Mouse (Mus musculus): ENCODE measurements around the gene Ten1. TPM values are rescaled to one million over a fixed set of nuclear protein-coding genes. Genes with fewer than 3 reads are reported as not detected.

Ten1 gene
- polyA plus RNA-seq, 1 experiment from 2014 or later, result 83.0 TPM

GRCm38 (mm10) chr11:116198132-116198531, 523 bp upstream of the Ten1 start:
- Histone ChIP-seq H3K4me1 (replicated peaks) (peaks cover 42% of the 10 kb centered on the region), H3K4me3 (peak overlapping the region; percentile 72), H3K36me3 (peaks cover 30% of the 10 kb centered on the region), H3K9ac (peak overlapping the region; percentile 88), H3K4me2 (peak overlapping the region; percentile 71), H3K27me3 (no peaks in the 10 kb centered on the region), H3K9me3 (no peaks in the 10 kb centered on the region), H3K27ac (replicated peaks) (peak overlapping the region; percentile 97)
- ATAC-seq (ENCODE audit: low read depth), result peak; percentile 1; the same call in 1 of the 2 replicates
- 24% methylated on average over 13 of the region's 13 CpGs for WGBS

DNA sequence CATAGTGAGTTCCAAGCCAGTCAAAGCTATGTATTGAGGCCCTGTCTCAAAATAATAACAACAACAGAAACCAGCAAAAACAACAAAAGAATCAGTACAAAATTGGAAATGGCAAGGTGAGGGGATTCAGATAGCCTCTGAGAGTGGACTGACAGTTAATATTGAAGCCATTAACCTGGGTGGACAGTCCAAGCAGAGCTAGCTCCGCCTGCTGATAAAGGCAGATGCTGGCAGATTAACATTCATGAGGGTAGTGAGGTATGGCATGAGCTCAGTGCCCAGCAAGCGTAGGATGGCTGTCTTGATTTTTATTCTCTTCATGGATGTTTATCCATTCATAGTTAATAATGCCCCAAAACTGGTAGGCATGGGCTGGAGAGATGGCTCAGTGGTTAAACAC, 2.5 kb downstream of the Ten1 start:
- H3K4me2 ChIP-seq, result no peak overlapping the region
- no peaks in the 10 kb centered on the region for H3K27me3 ChIP-seq
- H3K4me3 ChIP-seq, result no peak overlapping the region
- 86% methylated on average over 2 of the region's 2 CpGs for WGBS
- H3K4me1 ChIP-seq (replicated peaks), result peaks cover 27% of the 10 kb centered on the region
- no peak overlapping the region for H3K27ac ChIP-seq (replicated peaks)
- no peak overlapping the region for H3K9ac ChIP-seq
- no peak for ATAC-seq (ENCODE audit: low read depth)
- H3K9me3 ChIP-seq, result no peaks in the 10 kb centered on the region
- H3K36me3 ChIP-seq, result peaks cover 33% of the 10 kb centered on the region

DNA sequence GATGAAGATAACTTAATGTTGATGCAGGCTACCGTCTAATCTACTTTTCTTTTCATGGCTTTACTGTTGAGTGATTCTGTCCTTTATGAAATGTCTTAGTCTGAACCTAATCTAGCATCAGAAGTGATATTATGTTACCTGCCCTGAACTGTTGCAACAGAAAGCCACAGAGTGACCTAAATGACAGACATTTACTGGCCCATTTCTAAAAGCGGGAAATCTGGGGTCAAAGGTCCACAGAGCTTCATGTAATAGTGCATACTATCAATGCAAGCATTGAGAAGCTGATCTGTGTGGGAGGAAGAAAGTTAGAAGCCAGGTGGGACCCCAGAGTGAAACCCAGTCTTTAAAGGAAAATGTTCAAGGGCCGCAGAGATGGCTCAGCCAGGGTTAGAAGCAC, 4.5 kb downstream of the Ten1 start:
- Histone ChIP-seq H3K9ac (no peak overlapping the region), H3K4me2 (no peak overlapping the region), H3K4me3 (no peak overlapping the region), H3K36me3 (peaks cover 42% of the 10 kb centered on the region), H3K9me3 (no peaks in the 10 kb centered on the region), H3K27ac (replicated peaks) (no peak overlapping the region), H3K27me3 (no peaks in the 10 kb centered on the region), H3K4me1 (replicated peaks) (peaks cover 9% of the 10 kb centered on the region)
- 88% methylated on average over 3 of the region's 3 CpGs for WGBS
- ATAC-seq (ENCODE audit: low read depth), result no peak

DNA sequence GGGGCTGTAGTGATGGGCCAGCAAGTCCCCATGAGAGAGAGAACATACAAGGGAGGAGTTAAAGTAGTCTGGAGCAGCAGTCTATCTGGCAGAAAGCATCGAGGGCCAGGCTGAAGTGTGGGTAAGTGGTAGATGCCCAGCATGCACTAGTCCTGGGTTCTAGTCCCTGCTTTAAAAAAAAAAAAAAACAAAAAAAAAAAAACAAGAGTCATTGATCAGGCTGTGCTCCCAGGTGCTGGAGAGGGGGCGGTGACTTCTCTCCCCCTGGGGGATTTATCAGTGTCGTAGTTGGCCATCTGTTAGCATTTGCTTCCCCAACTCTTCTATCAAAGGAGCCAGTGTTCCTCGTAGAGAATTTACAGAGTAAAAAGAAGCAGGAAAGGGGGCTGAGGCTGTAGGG, 8.0 kb downstream of the Ten1 start:
- WGBS, result 71% methylated on average over 4 of the region's 4 CpGs

DNA sequence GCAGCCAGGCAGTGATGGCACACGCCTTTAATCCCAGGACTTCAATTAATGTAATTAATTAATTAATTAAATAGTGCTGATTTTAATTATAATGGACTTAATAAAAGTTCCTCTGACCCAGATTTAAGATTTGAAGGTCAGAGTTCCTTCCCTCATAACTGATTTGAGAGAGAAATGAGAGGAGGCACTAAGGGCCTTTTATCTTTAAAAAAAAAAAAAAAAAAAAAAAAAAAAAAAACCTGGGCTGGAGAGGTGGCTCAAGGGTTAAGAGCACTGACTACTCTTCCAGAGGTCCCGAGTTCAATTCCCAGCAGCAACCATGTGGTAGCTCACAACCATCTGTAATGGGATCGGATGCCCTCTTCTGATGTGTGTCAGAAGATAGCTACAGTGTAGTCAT, 10.0 kb downstream of the Ten1 start:
- Histone ChIP-seq H3K4me2 (no peak overlapping the region), H3K27me3 (no peaks in the 10 kb centered on the region), H3K36me3 (peaks cover 45% of the 10 kb centered on the region), H3K9me3 (no peaks in the 10 kb centered on the region), H3K9ac (no peak overlapping the region), H3K4me1 (replicated peaks) (no peaks in the 10 kb centered on the region), H3K27ac (replicated peaks) (no peak overlapping the region), H3K4me3 (no peak overlapping the region)
- no peak for ATAC-seq (ENCODE audit: low read depth)
- 87% methylated on average over 3 of the region's 3 CpGs for WGBS

More for the DNA sequence above, 8.0 kb downstream of the Ten1 start:
- Histone ChIP-seq H3K4me1 (replicated peaks) (no peaks in the 10 kb centered on the region), H3K36me3 (peaks cover 49% of the 10 kb centered on the region), H3K4me3 (no peak overlapping the region), H3K27me3 (no peaks in the 10 kb centered on the region), H3K27ac (replicated peaks) (no peak overlapping the region), H3K4me2 (no peak overlapping the region), H3K9me3 (no peaks in the 10 kb centered on the region), H3K9ac (no peak overlapping the region)
- no peak for ATAC-seq (ENCODE audit: low read depth)

DNA sequence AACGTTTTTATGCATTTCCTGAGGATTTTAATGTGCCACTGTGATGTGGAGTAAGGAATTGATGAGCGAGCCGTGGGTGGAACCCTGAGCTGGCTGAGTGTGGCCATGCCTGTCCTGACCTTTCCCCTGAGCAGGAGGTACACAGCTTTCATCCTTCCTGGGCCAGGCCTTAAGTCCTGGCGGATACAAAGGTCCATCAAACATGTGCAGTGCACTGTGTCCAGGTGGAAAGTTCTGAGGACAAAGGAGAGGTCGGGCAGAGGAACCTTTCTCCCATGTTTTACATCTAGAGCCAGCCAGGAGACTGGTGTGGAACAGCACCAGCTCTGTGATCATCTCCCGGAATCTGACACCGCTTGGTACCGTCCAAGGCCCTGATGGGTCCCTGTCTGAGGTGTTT, 10.6 kb downstream of the Ten1 start:
- WGBS, result 83% methylated on average over 8 of the region's 8 CpGs
- Histone ChIP-seq H3K4me3 (no peak overlapping the region), H3K27me3 (no peaks in the 10 kb centered on the region), H3K4me2 (no peak overlapping the region), H3K4me1 (replicated peaks) (no peaks in the 10 kb centered on the region), H3K9ac (no peak overlapping the region), H3K36me3 (peaks cover 45% of the 10 kb centered on the region), H3K9me3 (no peaks in the 10 kb centered on the region), H3K27ac (replicated peaks) (no peak overlapping the region)
- no peak for ATAC-seq (ENCODE audit: low read depth)

GRCm38 (mm10) chr11:116210696-116211095, 12.0 kb downstream of the Ten1 start:
- Histone ChIP-seq H3K9me3 (no peaks in the 10 kb centered on the region), H3K4me1 (replicated peaks) (no peaks in the 10 kb centered on the region), H3K36me3 (peaks cover 35% of the 10 kb centered on the region), H3K27ac (replicated peaks) (no peak overlapping the region), H3K27me3 (no peaks in the 10 kb centered on the region), H3K9ac (no peak overlapping the region), H3K4me3 (no peak overlapping the region), H3K4me2 (no peak overlapping the region)
- WGBS, result 76% methylated on average over 5 of the region's 5 CpGs
- no peak for ATAC-seq (ENCODE audit: low read depth)

- Histone ChIP-seq H3K9me3 (no peaks in the 10 kb centered on the region), H3K27ac (replicated peaks) (no peak overlapping the region), H3K27me3 (no peaks in the 10 kb centered on the region), H3K36me3 (peaks cover 14% of the 10 kb centered on the region), H3K4me2 (no peak overlapping the region), H3K4me1 (replicated peaks) (no peaks in the 10 kb centered on the region), H3K4me3 (no peak overlapping the region), H3K9ac (no peak overlapping the region)
- no peak for ATAC-seq (ENCODE audit: low read depth)
- WGBS, result 93% methylated on average over 6 of the region's 6 CpGs
These were observed 14.2 kb downstream of the Ten1 start for GRCm38 (mm10) chr11:116212847-116213246.

- Histone ChIP-seq H3K36me3 (peaks cover 10% of the 10 kb centered on the region), H3K4me3 (no peak overlapping the region), H3K9me3 (no peaks in the 10 kb centered on the region), H3K4me2 (no peak overlapping the region), H3K4me1 (replicated peaks) (peaks cover 11% of the 10 kb centered on the region), H3K27ac (replicated peaks) (no peak overlapping the region), H3K9ac (no peak overlapping the region), H3K27me3 (no peaks in the 10 kb centered on the region)
- ATAC-seq (ENCODE audit: low read depth), result no peak
- 79% methylated on average over 13 of the region's 13 CpGs for WGBS
These were observed 15.3 kb downstream of the Ten1 start for GRCm38 (mm10) chr11:116213877-116214510.

- no peak overlapping the region for H3K4me2 ChIP-seq
- H3K4me3 ChIP-seq, result no peak overlapping the region
- H3K27ac ChIP-seq (replicated peaks), result no peak overlapping the region
- no peak for ATAC-seq (ENCODE audit: low read depth)
- H3K9ac ChIP-seq, result no peak overlapping the region
- WGBS, result 85% methylated on average over 7 of the region's 7 CpGs
- H3K27me3 ChIP-seq, result no peaks in the 10 kb centered on the region
- H3K9me3 ChIP-seq, result no peaks in the 10 kb centered on the region
- peaks cover 6% of the 10 kb centered on the region; the same call in 1 of the 2 replicates for H3K36me3 ChIP-seq
- peaks cover 19% of the 10 kb centered on the region for H3K4me1 ChIP-seq (replicated peaks)
These were observed 16.5 kb downstream of the Ten1 start for GRCm38 (mm10) chr11:116215181-116215580.

- Histone ChIP-seq H3K4me2 (no peak overlapping the region), H3K36me3 (peaks cover 6% of the 10 kb centered on the region; the same call in 1 of the 2 replicates), H3K4me3 (no peak overlapping the region), H3K9ac (no peak overlapping the region), H3K4me1 (replicated peaks) (peaks cover 19% of the 10 kb centered on the region), H3K27me3 (peaks cover 8% of the 10 kb centered on the region), H3K9me3 (no peaks in the 10 kb centered on the region), H3K27ac (replicated peaks) (no peak overlapping the region)
- 90% methylated on average over 6 of the region's 6 CpGs for WGBS
- no peak for ATAC-seq (ENCODE audit: low read depth)
These were observed 17.3 kb downstream of the Ten1 start for GRCm38 (mm10) chr11:116215991-116216390.

GRCm38 (mm10) chr11:116216549-116216948, 17.9 kb downstream of the Ten1 start:
- Histone ChIP-seq H3K27ac (replicated peaks) (no peak overlapping the region), H3K27me3 (peaks cover 14% of the 10 kb centered on the region), H3K9me3 (peaks cover 1% of the 10 kb centered on the region; the same call in 1 of the 2 replicates), H3K4me1 (replicated peaks) (peaks cover 19% of the 10 kb centered on the region), H3K4me3 (no peak overlapping the region), H3K4me2 (no peak overlapping the region), H3K36me3 (peaks cover 6% of the 10 kb centered on the region; the same call in 1 of the 2 replicates), H3K9ac (no peak overlapping the region)
- WGBS, result 84% methylated on average over 11 of the region's 11 CpGs
- ATAC-seq (ENCODE audit: low read depth), result no peak

DNA sequence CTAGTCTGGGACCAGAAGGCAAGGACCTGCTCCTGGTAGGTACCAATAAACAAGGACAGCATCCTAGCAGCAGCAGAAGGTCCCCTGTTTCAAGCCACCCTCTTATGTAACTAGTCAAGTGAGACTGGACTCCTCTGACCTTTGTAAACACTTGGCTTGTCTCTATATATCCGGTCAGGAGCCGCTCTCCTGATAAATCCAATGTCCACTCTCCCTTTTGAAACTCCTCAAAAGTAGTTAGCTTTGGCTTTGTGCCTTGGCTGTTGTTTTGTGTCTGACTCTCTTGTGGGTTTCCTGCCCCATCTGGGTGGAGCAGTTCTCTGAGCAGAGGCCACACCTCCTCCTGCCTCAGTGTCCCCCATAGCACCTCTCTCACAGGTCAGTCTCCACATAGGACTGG, 19.6 kb downstream of the Ten1 start:
- 94% methylated on average over 2 of the region's 2 CpGs for WGBS
- Histone ChIP-seq H3K27me3 (peaks cover 31% of the 10 kb centered on the region), H3K4me3 (no peak overlapping the region), H3K4me2 (no peak overlapping the region), H3K9me3 (peaks cover 5% of the 10 kb centered on the region; the same call in 1 of the 2 replicates), H3K4me1 (replicated peaks) (peaks cover 30% of the 10 kb centered on the region), H3K36me3 (no peaks in the 10 kb centered on the region), H3K27ac (replicated peaks) (peak overlapping the region; percentile 81), H3K9ac (no peak overlapping the region)
- ATAC-seq (ENCODE audit: low read depth), result no peak
